Mouse (Mus musculus): ENCODE measurements at regions not wholly inside any gene's neighbourhood (a gene's known extent, or its start where the extent isn't known, plus 50 kb on each side); places are given as distances from the start of the nearest gene placed in this dataset.

DNA sequence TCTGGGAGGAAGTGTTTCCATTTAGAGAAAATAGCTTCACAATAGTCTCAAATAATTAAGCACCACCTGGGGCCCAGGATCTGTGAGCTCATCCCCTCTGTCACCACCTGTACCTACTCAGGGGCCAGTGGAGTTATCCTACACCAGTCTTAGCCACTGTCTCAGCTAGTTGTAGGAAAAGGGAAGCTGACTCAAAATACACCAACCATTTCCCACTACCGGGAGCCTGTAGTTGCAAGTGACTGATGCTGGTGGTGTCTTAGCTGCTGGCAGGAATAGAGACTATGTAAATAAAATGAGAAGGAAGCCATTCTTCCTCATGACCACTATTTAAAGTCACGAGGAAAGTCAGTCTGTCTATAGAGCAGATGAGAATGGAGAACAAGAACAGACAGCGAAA lies 105.3 kb downstream of the Wscd1 start:
- TF ChIP-seq ZKSCAN1 (IDR thresholded peaks at IDR 0.05; ENCODE audit: low read depth, low read length), result no peak
- TF ChIP-seq SMC3 (IDR thresholded peaks at IDR 0.05; ENCODE audit: low read depth, low read length), result no peak
- no peak for TF ChIP-seq HCFC1 (IDR thresholded peaks at IDR 0.05; ENCODE audit: low read depth, low read length)
- no peak for TF ChIP-seq EP300 (IDR thresholded peaks at IDR 0.05; ENCODE audit: low read depth in 1 of 2, low read length in 2 of 2)
- TF ChIP-seq MAFK (IDR thresholded peaks at IDR 0.05; ENCODE audit: borderline replicate concordance, low read depth, low read length), result no peak
- TF ChIP-seq ZMIZ1 (IDR thresholded peaks at IDR 0.05; ENCODE audit: low read depth, low read length), result no peak
- no peak for TF ChIP-seq USF2 (IDR thresholded peaks at IDR 0.05; ENCODE audit: borderline replicate concordance in 1 of 2, insufficient read depth in 1 of 2, low read depth in 1 of 2, low read length in 2 of 2)
- no peak for TF ChIP-seq RCOR1 (IDR thresholded peaks at IDR 0.05; ENCODE audit: low read depth, low read length)
- no peak for TF ChIP-seq GATA1 (IDR thresholded peaks at IDR 0.05; ENCODE audit: low read depth, low read length)
- no peak for TF ChIP-seq RAD21 (IDR thresholded peaks at IDR 0.05; ENCODE audit: low read depth, low read length)
